Mouse (Mus musculus) embryonic fibroblast, embryonic 13.5 days (primary cell): ENCODE data around the gene H2al2a.

ENCODE experiments used
- CTCF ChIP-seq: IDR thresholded peaks from 2 replicates; pipeline ENCODE4 v1.5.1; 2011; ENCODE audit warnings: mild to moderate bottlenecking, control low read depth, low read length, moderate library complexity, borderline replicate concordance; ENCODE audit not compliant: insufficient read depth
- POLR2A ChIP-seq: IDR thresholded peaks from 2 replicates; pipeline ENCODE4 v1.6.1; 2011; ENCODE audit warnings: low read depth, mild to moderate bottlenecking, control low read depth, low read length, moderate library complexity

- no peak for TF ChIP-seq CTCF
- no peak for TF ChIP-seq POLR2A
These were observed 44.6 kb upstream of the H2al2a start for GRCm38 (mm10) chr2:18041199-18041885.
